Mouse (Mus musculus) forebrain, embryonic 11.5 days (tissue): Measurements from ENCODE around the gene Ckmt1. TPM values are rescaled to one million over a fixed set of nuclear protein-coding genes. Genes with fewer than 3 reads are reported as not detected.
A peak's percentile ranks its signal among the peaks of the same experiment; 100 is the strongest.

ENCODE experiments used
- ATAC-seq: fragments of 200-750 bp; cut with Nextera tagmentation; replicated peaks from 2 replicates; pipeline ENCODE4 v1.8.0; 2017; ENCODE audit warnings: moderate TSS enrichment; ENCODE audit not compliant: low FRiP score
- DNase-seq: peaks from one replicate; pipeline ENCODE4 v3.0.0-alpha.2; 2017; ENCODE audit warnings: low spot score
- H3K27ac ChIP-seq: fragments of 300-500 bp; sonication (generic); 2 replicates; pipeline ENCODE4 v1.5.1; 2014; ENCODE audit warnings: low read depth, low read length
- H3K27me3 ChIP-seq: fragments of 300-500 bp; sonication (generic); 2 replicates; pipeline ENCODE4 v1.6.1; 2014; ENCODE audit warnings: mild to moderate bottlenecking, low read length, mixed read lengths; ENCODE audit not compliant: control insufficient read depth, insufficient read depth
- H3K36me3 ChIP-seq: fragments of 300-500 bp; sonication (generic); 2 replicates; pipeline ENCODE4 v1.6.1; 2014; ENCODE audit warnings: mild to moderate bottlenecking, low read length, moderate library complexity, mixed read lengths; ENCODE audit not compliant: control insufficient read depth, insufficient read depth
- H3K4me1 ChIP-seq: fragments of 300-500 bp; sonication (generic); replicated peaks from 2 replicates; pipeline ENCODE4 v1.6.1; 2014; ENCODE audit warnings: low read length, mixed read lengths; ENCODE audit not compliant: control insufficient read depth, insufficient read depth
- H3K4me2 ChIP-seq: fragments of 300-500 bp; sonication (generic); 2 replicates; pipeline ENCODE4 v1.6.1; 2014; ENCODE audit warnings: low read depth, mild to moderate bottlenecking, low read length, moderate library complexity, mixed read lengths; ENCODE audit not compliant: severe bottlenecking
- H3K4me3 ChIP-seq: fragments of 300-500 bp; sonication (generic); 2 replicates; pipeline ENCODE4 v1.5.1; 2014; ENCODE audit warnings: low read depth, low read length
- H3K9ac ChIP-seq: fragments of 300-500 bp; sonication (generic); 2 replicates; pipeline ENCODE4 v1.6.1; 2014; ENCODE audit warnings: low read length
- H3K9me3 ChIP-seq: fragments of 300-500 bp; sonication (generic); 2 replicates; pipeline ENCODE4 v1.6.1; 2016; ENCODE audit warnings: low read length, mixed read lengths; ENCODE audit not compliant: control insufficient read depth
- WGBS: fragments of 180-500 bp; shearing (Covaris S2); extraction: QIAGEN DNeasy Blood & Tissue Kit; methylation state at CpG from one replicate; pipeline ENCODE4 v1.1.7; 2014; 5-methylcytosine and 5-hydroxymethylcytosine counted together
- polyA plus RNA-seq: library from polyadenylated mRNA; unstranded; fragments of >200 nt; fragmentation: Nextera tagmentation; extraction: Ambion mirVana; gene quantifications from 2 replicates; pipeline ENCODE4 v1.2.1, GENCODE M21; 2014

Ckmt1 gene
- polyA plus RNA-seq: 3.0 and 3.6 TPM in 2 replicates

DNA sequence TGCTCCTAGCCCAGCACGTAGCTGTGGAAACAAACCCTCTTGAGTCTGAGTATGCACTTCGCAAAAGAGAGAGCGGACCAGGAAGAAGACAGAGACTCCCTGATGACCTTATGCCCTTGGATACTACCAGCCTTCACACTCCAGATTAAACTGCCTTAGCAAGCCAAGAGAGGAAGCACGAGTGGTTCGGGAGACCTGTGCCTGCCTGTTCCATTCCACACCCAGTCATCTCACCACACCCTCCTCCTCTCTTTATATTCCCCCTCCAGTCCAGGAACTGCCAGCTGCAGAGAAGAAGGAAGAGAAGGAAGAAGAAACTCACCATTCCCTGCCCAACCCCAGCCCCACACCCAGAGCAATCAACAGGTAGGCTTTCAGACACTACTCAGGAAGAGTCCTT is at the start of gene Ckmt1:
Ckmt1 (plus strand) TSS at position 221 of the 400 bp plus-strand sequence.
- Histone ChIP-seq H3K4me3 (peak within 1 kb of the TSS; percentile 30), H3K4me2 (peak within 1 kb of the TSS; percentile 59), H3K36me3 (no peaks in the 10 kb centered on the region), H3K27ac (no peak within 1 kb of the TSS), H3K27me3 (peaks cover 6% of the 10 kb centered on the region; the same call in 1 of the 2 replicates), H3K4me1 (peaks cover 10% of the 10 kb centered on the region; the same call in 1 of the 2 replicates), H3K9ac (peak within 1 kb of the TSS; percentile 48), H3K9me3 (no peaks in the 10 kb centered on the region)
- ATAC-seq (no peak), DNase-seq (no peak)
- 52% methylated on average over 5 of the region's 5 CpGs for WGBS

DNA sequence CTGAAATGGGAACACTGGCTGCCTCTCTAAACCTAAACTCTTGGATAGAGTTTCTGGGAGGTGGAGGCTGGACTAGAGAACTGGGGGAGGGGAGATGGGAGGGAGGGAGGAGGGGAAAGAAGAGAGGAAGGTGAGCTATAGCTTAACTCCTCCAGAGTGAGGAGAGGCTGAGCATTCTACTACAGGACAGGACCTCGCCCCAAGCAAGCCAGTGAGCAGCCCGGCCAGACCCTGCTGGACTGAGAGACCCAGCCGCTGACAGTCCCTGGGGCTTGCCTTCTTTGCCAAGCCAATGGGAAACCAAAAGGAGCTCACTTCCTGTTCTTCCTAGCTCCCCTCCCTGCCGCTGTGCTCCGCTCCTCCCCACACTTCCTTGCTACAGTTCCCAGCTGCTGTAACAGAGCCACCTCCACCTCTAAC is 48.5 kb upstream of the Ckmt1 start:
- H3K36me3 ChIP-seq: no peaks in the 10 kb centered on the region; the same call in 1 of the 2 replicates
- ATAC-seq: no peak
- no peak overlapping the region for H3K4me3 ChIP-seq

DNA sequence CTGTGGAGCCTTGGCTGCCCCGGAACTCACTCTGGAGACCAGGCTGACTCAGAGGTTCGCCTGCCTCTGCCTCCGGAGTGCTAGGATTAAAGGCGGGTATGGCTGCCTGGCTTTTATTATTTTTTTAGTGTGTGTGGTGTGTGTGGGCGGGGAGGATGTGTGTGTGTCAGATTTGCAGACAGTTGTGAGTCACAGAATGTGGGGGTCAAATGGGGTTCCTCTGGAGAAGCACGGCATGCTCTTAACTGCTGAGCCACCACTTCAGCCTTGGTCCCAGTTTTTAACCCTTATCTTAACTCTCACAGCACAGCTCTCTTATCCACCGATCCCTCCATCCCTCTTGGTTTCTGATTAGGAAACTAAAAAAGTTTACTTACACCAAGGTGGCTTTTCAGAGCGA is 41.2 kb upstream of the Ckmt1 start:
- H3K36me3 ChIP-seq: no peaks in the 10 kb centered on the region; the same call in 1 of the 2 replicates
- 86% methylated on average over 8 of the region's 8 CpGs for WGBS

More for the DNA sequence above, 48.5 kb upstream of the Ckmt1 start:
- WGBS: 45% methylated on average over 5 of the region's 5 CpGs
- no peaks in the 10 kb centered on the region for H3K4me1 ChIP-seq
- H3K9ac ChIP-seq: no peak overlapping the region
- H3K27ac ChIP-seq: no peak overlapping the region
- H3K9me3 ChIP-seq: no peaks in the 10 kb centered on the region
- H3K27me3 ChIP-seq: no peaks in the 10 kb centered on the region
- H3K4me2 ChIP-seq: no peak overlapping the region
- no peak for DNase-seq

DNA sequence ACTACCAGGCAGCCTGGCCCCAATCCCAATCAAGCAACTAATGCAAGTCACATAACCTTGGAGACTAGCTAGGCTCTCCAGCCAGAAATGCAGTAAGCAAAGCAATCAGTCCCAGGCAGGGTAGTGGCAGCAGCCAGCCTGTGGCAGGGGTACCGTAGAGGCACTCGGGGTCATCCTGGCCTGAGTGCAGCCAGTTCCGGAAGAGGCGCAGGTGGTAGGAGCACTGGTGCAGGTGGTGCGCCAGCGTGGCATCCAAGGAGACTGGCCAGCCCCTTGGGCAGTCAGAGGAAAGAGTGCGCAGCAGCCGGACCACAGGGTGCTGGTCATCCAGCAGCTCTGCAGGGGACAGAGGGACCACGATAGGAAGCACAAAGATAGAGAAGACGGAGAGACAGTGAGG is 34.5 kb upstream of the Ckmt1 start:
- Histone ChIP-seq H3K4me3 (no peak overlapping the region), H3K9ac (no peak overlapping the region), H3K4me1 (no peaks in the 10 kb centered on the region), H3K4me2 (no peak overlapping the region), H3K27ac (no peak overlapping the region), H3K9me3 (no peaks in the 10 kb centered on the region), H3K36me3 (no peaks in the 10 kb centered on the region; the same call in 1 of the 2 replicates), H3K27me3 (no peaks in the 10 kb centered on the region)
- ATAC-seq: no peak
- 95% methylated on average over 10 of the region's 10 CpGs for WGBS
- no peak for DNase-seq

More for the DNA sequence above, 41.2 kb upstream of the Ckmt1 start:
- no peak overlapping the region for H3K9ac ChIP-seq
- no peaks in the 10 kb centered on the region for H3K9me3 ChIP-seq
- no peaks in the 10 kb centered on the region for H3K4me1 ChIP-seq
- no peak overlapping the region for H3K4me3 ChIP-seq
- ATAC-seq: no peak
- no peaks in the 10 kb centered on the region for H3K27me3 ChIP-seq
- DNase-seq: no peak
- no peak overlapping the region for H3K4me2 ChIP-seq
- no peak overlapping the region for H3K27ac ChIP-seq

DNA sequence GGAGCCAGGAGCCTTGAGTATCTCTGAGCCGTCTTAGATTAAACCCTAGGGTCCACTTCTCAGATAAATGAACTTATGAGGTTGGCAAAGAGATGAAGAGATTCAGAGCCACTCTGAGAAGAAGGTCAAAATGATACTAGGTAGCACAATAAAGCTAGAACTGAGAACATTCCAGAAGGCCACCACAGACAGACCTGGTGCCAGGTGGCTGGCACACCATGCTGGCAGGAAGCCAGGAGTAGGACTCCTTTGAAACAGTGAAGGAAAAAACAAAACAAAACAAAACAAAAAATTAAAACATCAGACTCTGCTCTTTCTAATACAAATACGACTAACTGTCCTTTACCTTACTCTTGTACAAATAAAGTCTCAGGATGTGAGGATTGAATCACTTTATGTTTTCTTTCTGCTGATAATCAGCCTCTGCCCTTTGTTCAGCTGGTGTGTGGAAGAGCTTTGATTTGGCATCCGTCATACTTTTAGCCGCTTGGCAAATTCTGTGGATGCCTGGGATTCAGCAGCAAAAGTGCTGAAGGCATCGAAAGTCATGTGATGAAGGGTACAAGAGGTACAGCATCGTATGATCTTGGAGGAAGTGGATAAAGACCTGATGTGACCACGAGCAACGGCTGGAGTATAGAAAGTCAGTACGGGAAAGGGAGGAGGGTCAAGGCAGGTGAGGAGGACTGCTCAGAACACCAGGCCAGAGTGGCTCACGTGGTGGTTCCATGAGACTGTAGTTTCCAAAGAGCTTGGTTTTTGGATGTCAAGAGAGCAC is 33.6 kb upstream of the Ckmt1 start:
- no peak overlapping the region for H3K4me3 ChIP-seq
- H3K4me2 ChIP-seq: no peak overlapping the region
- no peaks in the 10 kb centered on the region; the same call in 1 of the 2 replicates for H3K36me3 ChIP-seq
- no peaks in the 10 kb centered on the region for H3K4me1 ChIP-seq
- 90% methylated on average over 10 of the region's 10 CpGs for WGBS
- H3K9ac ChIP-seq: no peak overlapping the region
- no peak for ATAC-seq
- no peak for DNase-seq
- H3K27me3 ChIP-seq: no peaks in the 10 kb centered on the region
- H3K27ac ChIP-seq: no peak overlapping the region
- H3K9me3 ChIP-seq: no peaks in the 10 kb centered on the region

DNA sequence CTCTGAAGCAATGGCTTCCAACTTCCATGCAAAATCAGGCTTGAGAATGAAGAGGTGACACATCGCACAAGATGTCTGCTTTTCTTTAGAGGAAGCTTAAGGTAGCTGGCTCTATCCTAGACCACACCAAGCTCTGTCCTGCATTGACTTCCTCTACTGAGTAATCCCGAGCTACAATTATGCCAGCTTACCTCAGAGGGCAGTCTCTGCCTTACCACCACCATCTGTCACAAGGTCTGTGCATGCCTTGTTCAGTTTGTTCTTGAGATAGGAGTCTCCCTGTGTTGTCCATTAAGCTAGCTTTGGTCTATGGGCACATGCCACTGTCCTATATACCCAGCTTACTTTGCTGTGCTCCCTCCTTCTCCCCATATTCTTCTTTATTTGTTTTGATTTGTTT is 28.0 kb upstream of the Ckmt1 start:
- no peak overlapping the region for H3K4me3 ChIP-seq

DNA sequence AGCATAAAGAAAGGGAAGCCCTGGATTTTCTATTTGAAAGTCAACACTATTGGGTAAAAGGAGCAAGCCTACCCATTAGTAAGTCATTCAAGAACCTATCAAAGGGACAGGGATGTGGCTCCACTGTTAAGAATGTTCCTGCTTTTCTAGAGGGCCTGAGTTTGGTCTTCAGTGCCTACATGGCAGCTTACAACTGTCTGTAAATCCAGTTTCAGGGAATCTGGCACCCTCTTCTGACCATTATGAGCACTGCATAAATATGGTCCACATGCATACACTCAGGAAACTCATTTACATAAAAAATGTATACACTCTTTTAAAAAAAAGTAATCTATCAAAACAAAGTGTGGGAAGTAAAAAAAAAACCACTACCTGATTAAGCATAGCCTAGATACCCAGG is 18.5 kb upstream of the Ckmt1 start:
- DNase-seq (no peak), ATAC-seq (no peak)
- Histone ChIP-seq H3K4me1 (no peaks in the 10 kb centered on the region), H3K9me3 (no peaks in the 10 kb centered on the region), H3K4me2 (no peak overlapping the region), H3K9ac (no peak overlapping the region), H3K27me3 (no peaks in the 10 kb centered on the region), H3K4me3 (no peak overlapping the region), H3K36me3 (no peaks in the 10 kb centered on the region), H3K27ac (no peak overlapping the region)

More for the DNA sequence above, 28.0 kb upstream of the Ckmt1 start:
- H3K27me3 ChIP-seq: no peaks in the 10 kb centered on the region
- no peak overlapping the region for H3K27ac ChIP-seq
- no peaks in the 10 kb centered on the region for H3K4me1 ChIP-seq
- H3K4me2 ChIP-seq: no peak overlapping the region
- DNase-seq (no peak), ATAC-seq (no peak)
- no peak overlapping the region for H3K9ac ChIP-seq
- WGBS: 93% methylated on average over 2 of the region's 2 CpGs
- no peaks in the 10 kb centered on the region for H3K36me3 ChIP-seq
- H3K9me3 ChIP-seq: no peaks in the 10 kb centered on the region

DNA sequence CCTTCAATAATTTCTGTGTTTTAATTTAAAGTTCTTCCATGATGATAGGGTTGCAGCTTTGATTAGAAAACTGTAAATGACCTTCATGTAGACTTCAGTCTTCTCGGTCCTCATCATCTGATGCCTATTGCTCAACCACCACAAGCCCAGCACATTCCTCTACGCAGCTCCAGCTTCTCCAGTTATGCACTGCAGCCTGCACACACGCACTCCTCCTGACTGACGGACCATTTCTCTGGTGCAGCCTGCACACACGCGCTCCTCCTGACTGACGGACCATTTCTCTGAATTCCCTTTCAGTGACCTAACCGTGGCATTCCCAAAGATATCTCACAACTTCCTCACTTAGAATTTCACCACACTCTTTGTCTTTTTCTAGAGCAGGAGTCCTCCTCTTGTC is 4.4 kb upstream of the Ckmt1 start:
- DNase-seq: no peak
- Histone ChIP-seq H3K27me3 (peaks cover 6% of the 10 kb centered on the region; the same call in 1 of the 2 replicates), H3K4me2 (no peak overlapping the region), H3K4me1 (peaks cover 3% of the 10 kb centered on the region; the same call in 1 of the 2 replicates), H3K36me3 (no peaks in the 10 kb centered on the region), H3K27ac (no peak overlapping the region), H3K9ac (no peak overlapping the region), H3K9me3 (no peaks in the 10 kb centered on the region), H3K4me3 (no peak overlapping the region)
- no peak for ATAC-seq
- WGBS: 75% methylated on average over 8 of the region's 8 CpGs
